Mouse (Mus musculus) forebrain, embryonic 13.5 days (tissue): Measurements from ENCODE around the gene Katnbl1. TPM values are rescaled to one million over a fixed set of nuclear protein-coding genes. Genes with fewer than 3 reads are reported as not detected.
"Not testable (repeated sequence)": the region's sequence is repeated elsewhere in the genome, so short reads cannot be mapped to it uniquely, and the experiment has no call there.

Experiments used
- ATAC-seq: fragments of 200-750 bp; cut with Nextera tagmentation; 2 replicates; pipeline ENCODE4 v1.8.0; 2017
- H3K27ac ChIP-seq: fragments of 300-500 bp; sonication (generic); 2 replicates; pipeline ENCODE4 v1.5.1; 2015; ENCODE audit warnings: inconsistent platforms, mild to moderate bottlenecking, moderate library complexity
- H3K27me3 ChIP-seq: fragments of 300-500 bp; sonication (generic); 2 replicates; pipeline ENCODE4 v1.6.1; 2015; ENCODE audit warnings: mild to moderate bottlenecking, inconsistent platforms
- H3K36me3 ChIP-seq: fragments of 300-500 bp; sonication (generic); 2 replicates; pipeline ENCODE4 v1.6.1; 2015; ENCODE audit warnings: mild to moderate bottlenecking, inconsistent platforms; ENCODE audit not compliant: poor library complexity, severe bottlenecking
- H3K4me1 ChIP-seq: fragments of 300-500 bp; sonication (generic); 2 replicates; pipeline ENCODE4 v1.6.1; 2015; ENCODE audit warnings: inconsistent platforms
- H3K4me2 ChIP-seq: fragments of 300-500 bp; sonication (generic); 2 replicates; pipeline ENCODE4 v1.6.1; 2015; ENCODE audit warnings: inconsistent platforms, mild to moderate bottlenecking, moderate library complexity
- H3K4me3 ChIP-seq: fragments of 300-500 bp; sonication (generic); 2 replicates; pipeline ENCODE4 v1.5.1; 2015; ENCODE audit warnings: mild to moderate bottlenecking, inconsistent platforms
- H3K9ac ChIP-seq: fragments of 300-500 bp; sonication (generic); 2 replicates; pipeline ENCODE4 v1.6.1; 2015; ENCODE audit warnings: mild to moderate bottlenecking, inconsistent platforms
- H3K9me3 ChIP-seq: fragments of 300-500 bp; sonication (generic); replicated peaks from 2 replicates; pipeline ENCODE4 v1.6.1; 2016; ENCODE audit warnings: inconsistent platforms
- WGBS: fragments of 180-500 bp; shearing (Covaris S2); methylation state at CpG from one replicate; pipeline ENCODE4 v1.1.7; 2015; 5-methylcytosine and 5-hydroxymethylcytosine counted together
- polyA plus RNA-seq: library from polyadenylated mRNA; unstranded; fragments of >200 nt; fragmentation: Nextera tagmentation; extraction: Ambion mirVana; gene quantifications from 2 replicates; pipeline ENCODE4 v1.2.1, GENCODE M21; 2015

Gene Katnbl1
- polyA plus RNA-seq, 1 experiment from 2014 or later = 46.2 TPM

- 78% methylated on average over 3 of the region's 3 CpGs for WGBS
- H3K27me3 ChIP-seq = no peaks in the 10 kb centered on the region
- no peaks in the 10 kb centered on the region for H3K4me1 ChIP-seq
- no peak overlapping the region for H3K4me2 ChIP-seq
- H3K4me3 ChIP-seq = no peak overlapping the region
- ATAC-seq = no peak
- H3K9me3 ChIP-seq = no peaks in the 10 kb centered on the region
- H3K27ac ChIP-seq = no peak overlapping the region
- no peak overlapping the region for H3K9ac ChIP-seq
- no peaks in the 10 kb centered on the region for H3K36me3 ChIP-seq
Observed at GRCm38 (mm10) chr2:112425308-112425707, 46.3 kb downstream of the Katnbl1 start.

- H3K27ac ChIP-seq, H3K27me3 ChIP-seq, H3K4me1 ChIP-seq, H3K9me3 ChIP-seq, H3K4me3 ChIP-seq, ATAC-seq, H3K4me2 ChIP-seq, H3K9ac ChIP-seq, H3K36me3 ChIP-seq: not testable (repeated sequence)
- 88% methylated on average over 3 of the region's 3 CpGs for WGBS
Observed at GRCm38 (mm10) chr2:112428534-112428933, 49.5 kb downstream of the Katnbl1 start.

- Histone ChIP-seq H3K27ac (no peak overlapping the region), H3K9me3 (no peaks in the 10 kb centered on the region), H3K4me1 (no peaks in the 10 kb centered on the region), H3K9ac (no peak overlapping the region), H3K4me2 (no peak overlapping the region), H3K36me3 (no peaks in the 10 kb centered on the region), H3K4me3 (no peak overlapping the region), H3K27me3 (no peaks in the 10 kb centered on the region)
- no peak for ATAC-seq
- WGBS = 91% methylated on average over 4 of the region's 4 CpGs
Observed at GRCm38 (mm10) chr2:112429665-112430064, 50.7 kb downstream of the Katnbl1 start.

GRCm38 (mm10) chr2:112430403-112430802, 51.4 kb downstream of the Katnbl1 start:
- no peaks in the 10 kb centered on the region for H3K27me3 ChIP-seq
- no peaks in the 10 kb centered on the region for H3K4me1 ChIP-seq
- no peak overlapping the region for H3K4me3 ChIP-seq
- no peak for ATAC-seq
- H3K9me3 ChIP-seq = no peaks in the 10 kb centered on the region
- H3K36me3 ChIP-seq = no peaks in the 10 kb centered on the region
- H3K4me2 ChIP-seq = no peak overlapping the region
- WGBS = 84% methylated on average over 5 of the region's 5 CpGs
- no peak overlapping the region for H3K9ac ChIP-seq
- H3K27ac ChIP-seq = no peak overlapping the region

GRCm38 (mm10) chr2:112432523-112432922, 53.5 kb downstream of the Katnbl1 start:
- H3K36me3 ChIP-seq = no peaks in the 10 kb centered on the region
- H3K27me3 ChIP-seq = no peaks in the 10 kb centered on the region
- H3K27ac ChIP-seq = no peak overlapping the region
- H3K4me3 ChIP-seq = no peak overlapping the region
- no peak overlapping the region for H3K9ac ChIP-seq
- WGBS = 90% methylated on average over 2 of the region's 2 CpGs
- H3K4me2 ChIP-seq = no peak overlapping the region
- no peaks in the 10 kb centered on the region for H3K4me1 ChIP-seq
- no peak for ATAC-seq
- H3K9me3 ChIP-seq = no peaks in the 10 kb centered on the region

GRCm38 (mm10) chr2:112433359-112433758, 54.3 kb downstream of the Katnbl1 start:
- no peak overlapping the region for H3K9ac ChIP-seq
- H3K27ac ChIP-seq = no peak overlapping the region
- H3K4me2 ChIP-seq = no peak overlapping the region
- ATAC-seq = no peak
- H3K4me1 ChIP-seq = no peaks in the 10 kb centered on the region
- WGBS = 67% methylated on average over 2 of the region's 2 CpGs
- H3K9me3 ChIP-seq = no peaks in the 10 kb centered on the region
- H3K27me3 ChIP-seq = no peaks in the 10 kb centered on the region
- no peak overlapping the region for H3K4me3 ChIP-seq
- no peaks in the 10 kb centered on the region for H3K36me3 ChIP-seq

GRCm38 (mm10) chr2:112436292-112436691, 57.3 kb downstream of the Katnbl1 start:
- Histone ChIP-seq H3K36me3 (no peaks in the 10 kb centered on the region), H3K4me3 (no peak overlapping the region)
- 87% methylated on average over 4 of the region's 4 CpGs for WGBS

GRCm38 (mm10) chr2:112437589-112437988, 58.6 kb downstream of the Katnbl1 start:
- H3K36me3 ChIP-seq = no peaks in the 10 kb centered on the region
- H3K27me3 ChIP-seq = no peaks in the 10 kb centered on the region
- H3K4me2 ChIP-seq = no peak overlapping the region
- ATAC-seq = no peak
- no peaks in the 10 kb centered on the region for H3K4me1 ChIP-seq
- H3K9me3 ChIP-seq = no peaks in the 10 kb centered on the region
- H3K9ac ChIP-seq = no peak overlapping the region
- no peak overlapping the region for H3K27ac ChIP-seq
- H3K4me3 ChIP-seq = no peak overlapping the region
- WGBS = 80% methylated on average over 2 of the region's 2 CpGs

More at GRCm38 (mm10) chr2:112436292-112436691, 57.3 kb downstream of the Katnbl1 start:
- ATAC-seq = no peak
- H3K4me1 ChIP-seq = no peaks in the 10 kb centered on the region
- no peaks in the 10 kb centered on the region for H3K9me3 ChIP-seq
- no peak overlapping the region for H3K4me2 ChIP-seq
- no peak overlapping the region for H3K9ac ChIP-seq
- H3K27ac ChIP-seq = no peak overlapping the region
- H3K27me3 ChIP-seq = no peaks in the 10 kb centered on the region

- 73% methylated on average over 2 of the region's 2 CpGs for whole genome bisulfite sequencing
- no peaks in the 10 kb centered on the region for H3K4me1 ChIP-seq
- H3K9me3 ChIP-seq = no peaks in the 10 kb centered on the region
- H3K27ac ChIP-seq = no peak overlapping the region
- H3K4me3 ChIP-seq = no peak overlapping the region
- no peaks in the 10 kb centered on the region for H3K36me3 ChIP-seq
- no peak overlapping the region for H3K4me2 ChIP-seq
- H3K9ac ChIP-seq = no peak overlapping the region
- ATAC-seq = no peak
- H3K27me3 ChIP-seq = no peaks in the 10 kb centered on the region; the same call in 1 of the 2 replicates
Observed at GRCm38 (mm10) chr2:112443491-112443890, 64.5 kb downstream of the Katnbl1 start.

- H3K9me3 ChIP-seq = no peaks in the 10 kb centered on the region
- H3K36me3 ChIP-seq = no peaks in the 10 kb centered on the region
- H3K27me3 ChIP-seq = no peaks in the 10 kb centered on the region; the same call in 1 of the 2 replicates
- H3K4me1 ChIP-seq = no peaks in the 10 kb centered on the region
- H3K4me2 ChIP-seq = no peak overlapping the region
- no peak overlapping the region for H3K9ac ChIP-seq
- H3K4me3 ChIP-seq = no peak overlapping the region
- no peak for ATAC-seq
- no peak overlapping the region for H3K27ac ChIP-seq
Observed at GRCm38 (mm10) chr2:112445511-112445910, 66.5 kb downstream of the Katnbl1 start.

GRCm38 (mm10) chr2:112448046-112448445, 69.0 kb downstream of the Katnbl1 start:
- H3K9ac ChIP-seq, H3K4me2 ChIP-seq, H3K9me3 ChIP-seq, ATAC-seq, H3K36me3 ChIP-seq, H3K4me3 ChIP-seq, H3K27me3 ChIP-seq, H3K27ac ChIP-seq, H3K4me1 ChIP-seq: not testable (repeated sequence)
- 79% methylated on average over 4 of the region's 4 CpGs for WGBS

- H3K4me1 ChIP-seq = no peaks in the 10 kb centered on the region
- no peak overlapping the region for H3K9ac ChIP-seq
- H3K36me3 ChIP-seq = no peaks in the 10 kb centered on the region
- H3K27ac ChIP-seq = no peak overlapping the region
- no peak overlapping the region for H3K4me3 ChIP-seq
- no peaks in the 10 kb centered on the region for H3K9me3 ChIP-seq
- no peak for ATAC-seq
- no peak overlapping the region for H3K4me2 ChIP-seq
- no peaks in the 10 kb centered on the region for H3K27me3 ChIP-seq
Observed at GRCm38 (mm10) chr2:112448510-112449059, 69.6 kb downstream of the Katnbl1 start.

- H3K4me3 ChIP-seq = no peak overlapping the region
- H3K27me3 ChIP-seq = no peaks in the 10 kb centered on the region
- no peak overlapping the region for H3K27ac ChIP-seq
- no peaks in the 10 kb centered on the region for H3K9me3 ChIP-seq
- WGBS = 36% methylated on average over 4 of the region's 4 CpGs
- H3K36me3 ChIP-seq = no peaks in the 10 kb centered on the region
- no peak overlapping the region for H3K4me2 ChIP-seq
- ATAC-seq = no peak
- no peak overlapping the region for H3K9ac ChIP-seq
- H3K4me1 ChIP-seq = peaks cover 3% of the 10 kb centered on the region
Observed at GRCm38 (mm10) chr2:112449597-112450296, 70.7 kb downstream of the Katnbl1 start.
